Mouse (Mus musculus) kidney, adult 2 months (tissue): ENCODE data around the gene AI661453.

Experiments used
- CTCF ChIP-seq: fragments of 200-500 bp; conservative IDR thresholded peaks from 2 replicates; pipeline ENCODE4 v1.5.1; 2011; ENCODE audit warnings: low read depth, mild to moderate bottlenecking, control low read depth, low read length, moderate library complexity, mixed read lengths; ENCODE audit not compliant: insufficient read depth, insufficient read length
- POLR2A ChIP-seq: fragments of 200-500 bp; IDR thresholded peaks from one replicate; pipeline ENCODE4 v1.6.1; 2011; ENCODE audit warnings: low read depth, low read length, control low read depth

DNA sequence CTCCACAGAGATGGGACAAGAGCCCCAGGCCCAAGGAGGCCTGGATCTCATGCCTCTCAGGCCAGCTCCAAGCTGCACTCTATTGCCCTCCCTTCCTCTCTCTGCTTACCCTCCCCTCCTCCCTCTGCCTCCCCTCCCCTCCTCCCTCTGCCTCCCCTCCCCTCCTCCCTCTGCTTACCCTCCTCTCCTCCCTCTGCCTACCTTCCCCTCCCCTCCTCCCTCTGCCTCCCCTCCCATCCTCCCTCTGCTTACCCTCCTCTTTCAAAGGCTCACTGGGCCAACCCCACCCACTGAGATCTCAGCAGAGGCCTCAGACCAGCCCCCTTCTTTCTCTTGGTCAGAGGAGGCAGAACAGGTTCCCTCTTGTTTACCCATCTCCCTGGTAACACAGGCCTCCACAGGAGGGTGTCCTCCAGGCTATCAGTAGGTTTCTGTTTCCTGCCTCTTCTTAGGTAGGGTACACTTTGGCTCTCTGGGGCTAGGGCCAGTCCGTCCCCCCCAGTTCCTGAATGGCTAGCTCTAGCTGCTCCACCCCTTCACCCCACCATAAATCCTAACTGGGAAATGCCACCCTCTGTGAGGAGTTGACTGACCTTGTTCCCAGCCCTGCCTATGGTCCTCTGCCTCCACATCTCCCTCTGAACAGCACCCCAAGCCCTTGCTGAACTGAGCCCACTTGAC lies 48.0 kb downstream of the AI661453 start:
- TF ChIP-seq CTCF (no peak), POLR2A (no peak)
